Mouse (Mus musculus) testis, adult 2 months (tissue): ENCODE data around the gene Hist4h4. TPM values are rescaled to one million over a fixed set of nuclear protein-coding genes. Genes with fewer than 3 reads are reported as not detected.

Source experiments
- H3K27ac ChIP-seq: fragments of 200-500 bp; 2 replicates; pipeline ENCODE4 v1.5.1; 2012; ENCODE audit warnings: low read depth, low read length; ENCODE audit not compliant: control insufficient read depth, insufficient read depth
- H3K27me3 ChIP-seq: fragments of 200-500 bp; 2 replicates; pipeline ENCODE4 v1.6.1; 2012; ENCODE audit warnings: mild to moderate bottlenecking, low read length, moderate library complexity; ENCODE audit not compliant: control insufficient read depth, insufficient read depth
- H3K36me3 ChIP-seq: fragments of 200-500 bp; 2 replicates; pipeline ENCODE4 v1.6.1; 2012; ENCODE audit warnings: mild to moderate bottlenecking, low read length; ENCODE audit not compliant: control insufficient read depth, insufficient read depth
- H3K4me1 ChIP-seq: fragments of 200-500 bp; 2 replicates; pipeline ENCODE4 v1.6.1; 2012; ENCODE audit warnings: low read length; ENCODE audit not compliant: control insufficient read depth, insufficient read depth
- H3K4me3 ChIP-seq: fragments of 200-500 bp; 2 replicates; pipeline ENCODE4 v1.5.1; 2012; ENCODE audit warnings: low read depth, mild to moderate bottlenecking, low read length, moderate library complexity, mixed read lengths; ENCODE audit not compliant: control insufficient read depth
- CTCF ChIP-seq: fragments of 200-500 bp; IDR thresholded peaks from 2 replicates; pipeline ENCODE4 v1.5.1; 2012; ENCODE audit warnings: low read depth, mild to moderate bottlenecking, inconsistent platforms, low read length, moderate library complexity; ENCODE audit not compliant: control insufficient read depth, insufficient read depth, insufficient replicate concordance
- POLR2A ChIP-seq: fragments of 200-500 bp; IDR thresholded peaks from 2 replicates; pipeline ENCODE4 v1.6.1; 2012; ENCODE audit warnings: low read depth, mild to moderate bottlenecking, inconsistent platforms, low read length, moderate library complexity; ENCODE audit not compliant: control insufficient read depth
- polyA plus RNA-seq: library from polyadenylated mRNA; depleted of rRNA; stranded (reverse); fragments of >200 nt; gene quantifications from 2 replicates; pipeline ENCODE4 v1.2.3, GENCODE M21; 2012

Hist4h4 gene
- polyA plus RNA-seq, 1 experiment = 0.96 TPM

GRCm38 (mm10) chr6:136815381-136815780, 11.2 kb upstream of the Hist4h4 start:
- H3K4me1 ChIP-seq = no peaks in the 10 kb centered on the region; the same call in 1 of the 2 replicates
- H3K27ac ChIP-seq = no peak overlapping the region; the same call in 1 of the 2 replicates
- no peaks in the 10 kb centered on the region for H3K27me3 ChIP-seq
- peaks cover 4% of the 10 kb centered on the region for H3K36me3 ChIP-seq
- TF ChIP-seq POLR2A (no peak), CTCF (no peak)
- H3K4me3 ChIP-seq = no peak overlapping the region

- Histone ChIP-seq H3K36me3 (no peaks in the 10 kb centered on the region; the same call in 1 of the 2 replicates), H3K27ac (no peak overlapping the region), H3K4me3 (no peak overlapping the region), H3K27me3 (no peaks in the 10 kb centered on the region), H3K4me1 (peaks cover 3% of the 10 kb centered on the region)
- no peak for TF ChIP-seq CTCF
- no peak for TF ChIP-seq POLR2A
Measured at GRCm38 (mm10) chr6:136813117-136813516, 8.9 kb upstream of the Hist4h4 start.

- Histone ChIP-seq H3K4me3 (no peak overlapping the region), H3K27me3 (no peaks in the 10 kb centered on the region), H3K27ac (no peak overlapping the region), H3K36me3 (no peaks in the 10 kb centered on the region; the same call in 1 of the 2 replicates), H3K4me1 (peaks cover 10% of the 10 kb centered on the region)
- TF ChIP-seq CTCF (no peak), POLR2A (no peak)
Measured at GRCm38 (mm10) chr6:136811196-136811595, 7.0 kb upstream of the Hist4h4 start.

- TF ChIP-seq POLR2A (no peak), CTCF (no peak)
- H3K4me3 ChIP-seq = no peak overlapping the region; the same call in none of the 2 replicates
- no peaks in the 10 kb centered on the region for H3K36me3 ChIP-seq
- no peak overlapping the region for H3K27ac ChIP-seq
- peaks cover 10% of the 10 kb centered on the region for H3K4me1 ChIP-seq
- H3K27me3 ChIP-seq = no peaks in the 10 kb centered on the region
Measured at GRCm38 (mm10) chr6:136809673-136810072, 5.5 kb upstream of the Hist4h4 start.

- Histone ChIP-seq H3K27me3 (no peaks in the 10 kb centered on the region), H3K4me3 (peak overlapping the region; percentile 82), H3K27ac (peak overlapping the region; percentile 34; the same call in 1 of the 2 replicates), H3K4me1 (peaks cover 10% of the 10 kb centered on the region), H3K36me3 (no peaks in the 10 kb centered on the region)
- TF ChIP-seq CTCF = no peak
- no peak for TF ChIP-seq POLR2A
Measured at GRCm38 (mm10) chr6:136809077-136809476, 4.9 kb upstream of the Hist4h4 start.

GRCm38 (mm10) chr6:136808631-136809046, 4.4 kb upstream of the Hist4h4 start:
- TF ChIP-seq POLR2A (no peak), CTCF (no peak)
- H3K27me3 ChIP-seq = no peaks in the 10 kb centered on the region
- peak overlapping the region; percentile 34 for H3K27ac ChIP-seq
- no peaks in the 10 kb centered on the region for H3K36me3 ChIP-seq
- H3K4me3 ChIP-seq = peak overlapping the region; percentile 82
- peaks cover 11% of the 10 kb centered on the region for H3K4me1 ChIP-seq

GRCm38 (mm10) chr6:136808014-136808417, 3.8 kb upstream of the Hist4h4 start, which contains the start of gene H2afj:
TSS of gene H2afj (plus strand) at chr6:136808244.
- Histone ChIP-seq H3K4me1 (peaks cover 14% of the 10 kb centered on the region), H3K27ac (peak within 1 kb of the TSS; percentile 34), H3K27me3 (no peaks in the 10 kb centered on the region), H3K4me3 (peak within 1 kb of the TSS; percentile 82), H3K36me3 (no peaks in the 10 kb centered on the region)
- no peak for TF ChIP-seq CTCF
- TF ChIP-seq POLR2A = peak; percentile 74
